Mouse (Mus musculus): ENCODE measurements around the gene Ctps. TPM values are rescaled to one million over a fixed set of nuclear protein-coding genes. Genes with fewer than 3 reads are reported as not detected.

Gene Ctps
- polyA plus RNA-seq, 1 experiment from 2014 or later: 20.3 TPM

- Histone ChIP-seq H3K9me3 (replicated peaks; ENCODE audit: control insufficient read depth, low read length) (no peaks in the 10 kb centered on the region), H3K9ac (ENCODE audit: low read depth, low read length) (no peak overlapping the region), H3K4me1 (ENCODE audit: control insufficient read depth, low read depth, low read length) (peaks cover 6% of the 10 kb centered on the region), H3K36me3 (ENCODE audit: control insufficient read depth, insufficient read depth) (no peaks in the 10 kb centered on the region), H3K4me2 (ENCODE audit: low read depth, low read length) (no peak overlapping the region), H3K27me3 (ENCODE audit: control insufficient read depth, insufficient read depth, low read depth, low read length) (peaks cover under 1% of the 10 kb centered on the region), H3K4me3 (ENCODE audit: low read depth, low read length) (no peak overlapping the region), H3K27ac (ENCODE audit: low read length) (no peak overlapping the region)
- 72% methylated on average over 9 of the region's 9 CpGs for WGBS (ENCODE audit: insufficient replicate concordance)
- no peak for ATAC-seq (ENCODE audit: low read depth)
These were observed 11.6 kb upstream of the Ctps start for GRCm38 (mm10) chr4:120581711-120582110.

GRCm38 (mm10) chr4:120580894-120581293 lies 10.8 kb upstream of the Ctps start:
- no peak overlapping the region for H3K27ac ChIP-seq (ENCODE audit: low read length)
- H3K4me2 ChIP-seq (ENCODE audit: low read depth, low read length): no peak overlapping the region
- no peaks in the 10 kb centered on the region for H3K9me3 ChIP-seq (replicated peaks; ENCODE audit: control insufficient read depth, low read length)
- 0 out of 2 replicates have a peak, but pooled peaks have one; percentile 41 for ATAC-seq (ENCODE audit: low read depth)
- H3K4me1 ChIP-seq (ENCODE audit: control insufficient read depth, low read depth, low read length): peaks cover 6% of the 10 kb centered on the region
- H3K36me3 ChIP-seq (ENCODE audit: control insufficient read depth, insufficient read depth): no peaks in the 10 kb centered on the region
- H3K27me3 ChIP-seq (ENCODE audit: control insufficient read depth, insufficient read depth, low read depth, low read length): no peaks in the 10 kb centered on the region; the same call in 1 of the 2 replicates
- H3K4me3 ChIP-seq (ENCODE audit: low read depth, low read length): no peak overlapping the region
- WGBS (ENCODE audit: insufficient replicate concordance): 28% methylated on average over 5 of the region's 5 CpGs
- no peak overlapping the region for H3K9ac ChIP-seq (ENCODE audit: low read depth, low read length)

- H3K4me2 ChIP-seq (ENCODE audit: low read depth, low read length): no peak overlapping the region
- no peaks in the 10 kb centered on the region for H3K27me3 ChIP-seq (ENCODE audit: control insufficient read depth, insufficient read depth, low read depth, low read length)
- no peak overlapping the region for H3K27ac ChIP-seq (ENCODE audit: low read length)
- H3K9me3 ChIP-seq (replicated peaks; ENCODE audit: control insufficient read depth, low read length): no peaks in the 10 kb centered on the region
- peaks cover 23% of the 10 kb centered on the region for H3K4me1 ChIP-seq (ENCODE audit: control insufficient read depth, low read depth, low read length)
- no peak overlapping the region for H3K4me3 ChIP-seq (ENCODE audit: low read depth, low read length)
- 59% methylated on average over 3 of the region's 3 CpGs for WGBS (ENCODE audit: insufficient replicate concordance)
- no peaks in the 10 kb centered on the region for H3K36me3 ChIP-seq (ENCODE audit: control insufficient read depth, insufficient read depth)
- H3K9ac ChIP-seq (ENCODE audit: low read depth, low read length): no peak overlapping the region
- ATAC-seq (ENCODE audit: low read depth): no peak
These were observed 1.6 kb upstream of the Ctps start for GRCm38 (mm10) chr4:120571691-120572090.

GRCm38 (mm10) chr4:120571070-120571464 lies 991 bp upstream of the Ctps start:
- Histone ChIP-seq H3K9me3 (replicated peaks; ENCODE audit: control insufficient read depth, low read length) (no peaks in the 10 kb centered on the region), H3K4me2 (ENCODE audit: low read depth, low read length) (peak overlapping the region; percentile 100), H3K4me1 (ENCODE audit: control insufficient read depth, low read depth, low read length) (peaks cover 27% of the 10 kb centered on the region), H3K9ac (ENCODE audit: low read depth, low read length) (no peak overlapping the region; the same call in 1 of the 2 replicates), H3K4me3 (ENCODE audit: low read depth, low read length) (peak overlapping the region; percentile 93), H3K27me3 (ENCODE audit: control insufficient read depth, insufficient read depth, low read depth, low read length) (no peaks in the 10 kb centered on the region), H3K27ac (ENCODE audit: low read length) (no peak overlapping the region), H3K36me3 (ENCODE audit: control insufficient read depth, insufficient read depth) (no peaks in the 10 kb centered on the region)
- ATAC-seq (ENCODE audit: low read depth): no peak
- WGBS (ENCODE audit: insufficient replicate concordance): 66% methylated on average over 3 of the region's 3 CpGs

- 1% methylated on average over 26 of the region's 27 CpGs for WGBS (ENCODE audit: insufficient replicate concordance)
- Histone ChIP-seq H3K4me2 (ENCODE audit: low read depth, low read length) (peak overlapping the region; percentile 100), H3K27ac (ENCODE audit: low read length) (peak overlapping the region; percentile 84), H3K27me3 (ENCODE audit: control insufficient read depth, insufficient read depth, low read depth, low read length) (no peaks in the 10 kb centered on the region), H3K4me1 (ENCODE audit: control insufficient read depth, low read depth, low read length) (peaks cover 27% of the 10 kb centered on the region), H3K4me3 (ENCODE audit: low read depth, low read length) (peak overlapping the region; percentile 93), H3K9ac (ENCODE audit: low read depth, low read length) (peak overlapping the region; percentile 87), H3K36me3 (ENCODE audit: control insufficient read depth, insufficient read depth) (no peaks in the 10 kb centered on the region), H3K9me3 (replicated peaks; ENCODE audit: control insufficient read depth, low read length) (no peaks in the 10 kb centered on the region)
- peak; percentile 42 for ATAC-seq (ENCODE audit: low read depth)
These were observed 478 bp upstream of the Ctps start for GRCm38 (mm10) chr4:120570438-120571069.

- peaks cover 27% of the 10 kb centered on the region for H3K4me1 ChIP-seq (ENCODE audit: control insufficient read depth, low read depth, low read length)
- no peak overlapping the region for H3K27ac ChIP-seq (ENCODE audit: low read length)
- WGBS (ENCODE audit: insufficient replicate concordance): 6% methylated on average over 4 of the region's 4 CpGs
These were observed 1.1 kb downstream of the Ctps start for GRCm38 (mm10) chr4:120569025-120569424.

GRCm38 (mm10) chr4:120568005-120568404 lies 2.1 kb downstream of the Ctps start:
- no peak for ATAC-seq (ENCODE audit: low read depth)
- Histone ChIP-seq H3K9ac (ENCODE audit: low read depth, low read length) (peak overlapping the region; percentile 29; the same call in 1 of the 2 replicates), H3K4me3 (ENCODE audit: low read depth, low read length) (no peak overlapping the region)

More at GRCm38 (mm10) chr4:120569025-120569424, 1.1 kb downstream of the Ctps start:
- H3K4me2 ChIP-seq (ENCODE audit: low read depth, low read length): peak overlapping the region; percentile 100
- H3K9me3 ChIP-seq (replicated peaks; ENCODE audit: control insufficient read depth, low read length): no peaks in the 10 kb centered on the region
- no peaks in the 10 kb centered on the region for H3K27me3 ChIP-seq (ENCODE audit: control insufficient read depth, insufficient read depth, low read depth, low read length)
- ATAC-seq (ENCODE audit: low read depth): no peak
- peak overlapping the region; percentile 87 for H3K9ac ChIP-seq (ENCODE audit: low read depth, low read length)
- H3K36me3 ChIP-seq (ENCODE audit: control insufficient read depth, insufficient read depth): peaks cover 5% of the 10 kb centered on the region
- peak overlapping the region; percentile 93 for H3K4me3 ChIP-seq (ENCODE audit: low read depth, low read length)

GRCm38 (mm10) chr4:120565726-120566125 lies 4.3 kb downstream of the Ctps start:
- Histone ChIP-seq H3K27me3 (ENCODE audit: control insufficient read depth, insufficient read depth, low read depth, low read length) (no peaks in the 10 kb centered on the region), H3K4me2 (ENCODE audit: low read depth, low read length) (no peak overlapping the region), H3K9me3 (replicated peaks; ENCODE audit: control insufficient read depth, low read length) (no peaks in the 10 kb centered on the region), H3K9ac (ENCODE audit: low read depth, low read length) (no peak overlapping the region), H3K4me3 (ENCODE audit: low read depth, low read length) (no peak overlapping the region), H3K4me1 (ENCODE audit: control insufficient read depth, low read depth, low read length) (peaks cover 23% of the 10 kb centered on the region), H3K27ac (ENCODE audit: low read length) (no peak overlapping the region), H3K36me3 (ENCODE audit: control insufficient read depth, insufficient read depth) (peaks cover 15% of the 10 kb centered on the region)
- no peak for ATAC-seq (ENCODE audit: low read depth)
- 78% methylated on average over 2 of the region's 2 CpGs for WGBS (ENCODE audit: insufficient replicate concordance)

More at GRCm38 (mm10) chr4:120568005-120568404, 2.1 kb downstream of the Ctps start:
- Histone ChIP-seq H3K4me2 (ENCODE audit: low read depth, low read length) (peak overlapping the region; percentile 100), H3K9me3 (replicated peaks; ENCODE audit: control insufficient read depth, low read length) (no peaks in the 10 kb centered on the region), H3K27me3 (ENCODE audit: control insufficient read depth, insufficient read depth, low read depth, low read length) (no peaks in the 10 kb centered on the region), H3K36me3 (ENCODE audit: control insufficient read depth, insufficient read depth) (peaks cover 11% of the 10 kb centered on the region), H3K4me1 (ENCODE audit: control insufficient read depth, low read depth, low read length) (peaks cover 27% of the 10 kb centered on the region), H3K27ac (ENCODE audit: low read length) (peak overlapping the region; percentile 27; the same call in 1 of the 2 replicates)
- 58% methylated on average over 5 of the region's 5 CpGs for WGBS (ENCODE audit: insufficient replicate concordance)

- Histone ChIP-seq H3K4me3 (ENCODE audit: low read depth, low read length) (no peak overlapping the region), H3K9me3 (replicated peaks; ENCODE audit: control insufficient read depth, low read length) (no peaks in the 10 kb centered on the region), H3K9ac (ENCODE audit: low read depth, low read length) (no peak overlapping the region), H3K36me3 (ENCODE audit: control insufficient read depth, insufficient read depth) (peaks cover 33% of the 10 kb centered on the region), H3K27ac (ENCODE audit: low read length) (no peak overlapping the region), H3K27me3 (ENCODE audit: control insufficient read depth, insufficient read depth, low read depth, low read length) (no peaks in the 10 kb centered on the region), H3K4me1 (ENCODE audit: control insufficient read depth, low read depth, low read length) (no peaks in the 10 kb centered on the region), H3K4me2 (ENCODE audit: low read depth, low read length) (no peak overlapping the region)
- WGBS (ENCODE audit: insufficient replicate concordance): 86% methylated on average over 6 of the region's 6 CpGs
- no peak for ATAC-seq (ENCODE audit: low read depth)
These were observed 13.5 kb downstream of the Ctps start for GRCm38 (mm10) chr4:120556592-120556991.

Measured in liver, embryonic 16.5 days (tissue).